Mouse (Mus musculus) B cell, adult 67 days (primary cell): ENCODE measurements around the gene Cant1. TPM values are rescaled to one million over a fixed set of nuclear protein-coding genes. Genes with fewer than 3 reads are reported as not detected.

Source experiments
- total RNA-seq, 2 experiments: library from RNA; stranded (reverse); gene quantifications; 4 replicates each; pipeline ENCODE4 v1.2.4; 2023

Gene Cant1
- total RNA-seq = 10 to 100 TPM; 47.8 to 49.3 TPM

GRCm38 (mm10) chr11:118418834-118419504 is at the start of gene Cant1:
Gene Cant1, minus strand, starts transcription at chr11:118419086.

DNA sequence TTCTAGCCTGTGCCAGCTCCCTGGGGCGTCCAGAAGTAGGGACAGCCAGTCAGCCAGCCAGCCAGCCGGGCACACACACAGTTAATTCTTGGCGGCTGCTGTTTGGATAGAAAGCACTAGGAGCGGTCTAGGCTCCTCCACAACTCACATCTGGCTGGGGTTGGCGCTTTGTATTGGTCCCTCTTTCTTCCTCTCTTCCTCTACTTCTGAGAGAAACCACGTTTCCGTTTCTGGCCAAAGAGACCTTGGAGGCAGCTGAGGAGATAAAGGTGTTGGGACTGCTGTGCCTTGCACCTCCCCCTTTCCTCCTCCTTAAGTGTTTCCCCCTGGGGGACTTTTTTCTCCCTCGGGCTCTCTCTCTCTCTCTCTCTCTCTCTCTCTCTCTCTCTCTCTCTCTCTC is 9.1 kb upstream of the Cant1 start, which contains the start of gene C1qtnf1:
TSS of gene C1qtnf1 (plus strand) at position 218 of the 400 bp plus-strand sequence.

DNA sequence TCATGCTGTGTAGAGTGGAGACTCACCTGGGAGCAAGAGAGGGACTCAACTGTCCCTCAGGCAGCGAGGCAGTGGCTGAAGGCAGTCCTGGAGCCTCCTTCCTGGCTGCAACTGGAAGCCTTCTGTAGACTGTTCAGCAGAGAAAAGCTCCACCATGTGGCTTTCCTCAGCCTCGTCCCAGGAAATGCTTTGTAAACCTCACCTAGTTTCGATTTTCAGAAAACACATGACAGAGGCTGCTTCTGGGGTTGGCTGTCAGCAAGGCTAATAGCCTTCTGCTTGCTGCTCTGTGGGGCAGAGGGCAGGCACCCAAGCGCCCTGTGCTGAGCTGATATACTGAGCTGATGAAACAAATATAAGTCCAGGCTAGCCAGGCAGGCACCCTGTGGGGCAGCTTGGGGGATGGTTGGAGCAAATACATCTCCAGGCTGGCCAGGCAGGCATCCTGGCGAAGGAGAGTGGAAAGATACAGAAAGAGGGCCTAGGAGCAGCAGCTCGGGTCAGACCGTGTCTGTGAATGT is 17.1 kb downstream of the Cant1 start, which contains the start of gene Lgals3bp:
TSS of gene Lgals3bp (minus strand) at position 333 of the 521 bp plus-strand sequence.

Other genes starting within 250 kb of the Cant1 start
- 100 to 1,000 TPM; 206 to 256 TPM for gene Cyth1, start 170.5 kb downstream of the Cant1 start, total RNA-seq
- gene Usp36, start 128.8 kb downstream of the Cant1 start, total RNA-seq = 10 to 100 TPM; 56.5 to 58.1 TPM
- not detected for gene Cep295nl, start 76.6 kb downstream of the Cant1 start, total RNA-seq
- 1 to 10 TPM; 1.2 to 2.9 TPM for gene Timp2, start 63.3 kb downstream of the Cant1 start, total RNA-seq
- 10 to 100 TPM in 1 of 2 experiments, 1 to 10 TPM in 1; 7.5 to 13.5 TPM for gene Lgals3bp, start 17.0 kb downstream of the Cant1 start, total RNA-seq
- not detected for gene C1qtnf1, start 9.1 kb upstream of the Cant1 start, total RNA-seq
- gene Engase, start 57.7 kb upstream of the Cant1 start, total RNA-seq = 10 to 100 TPM in 1 of 2 experiments, 1 to 10 TPM in 1; 5.7 to 14.2 TPM